Mouse (Mus musculus) testis, adult 2 months (tissue): Measurements from ENCODE around the gene Sdccag8.

Experiments
- CTCF ChIP-seq: fragments of 200-500 bp; IDR thresholded peaks from 2 replicates; pipeline ENCODE4 v1.5.1; 2012; ENCODE audit warnings: low read depth, mild to moderate bottlenecking, inconsistent platforms, low read length, moderate library complexity; ENCODE audit not compliant: control insufficient read depth, insufficient read depth, insufficient replicate concordance
- POLR2A ChIP-seq: fragments of 200-500 bp; IDR thresholded peaks from 2 replicates; pipeline ENCODE4 v1.6.1; 2012; ENCODE audit warnings: low read depth, mild to moderate bottlenecking, inconsistent platforms, low read length, moderate library complexity; ENCODE audit not compliant: control insufficient read depth

- TF ChIP-seq CTCF (no peak), POLR2A (no peak)
Measured at GRCm38 (mm10) chr1:177008777-177009176, 194.3 kb downstream of the Sdccag8 start.
